Mouse (Mus musculus) limb, embryonic 13.5 days (tissue): Measurements from ENCODE around the gene Ybey. TPM values are rescaled to one million over a fixed set of nuclear protein-coding genes. Genes with fewer than 3 reads are reported as not detected.

Experiments used
- ATAC-seq: fragments of 200-750 bp; cut with Nextera tagmentation; 2 replicates; pipeline ENCODE4 v1.8.0; 2017; ENCODE audit warnings: low read depth, moderate number of reproducible peaks, moderate TSS enrichment; ENCODE audit not compliant: low FRiP score
- H3K27ac ChIP-seq: fragments of 300-500 bp; sonication (generic); 2 replicates; pipeline ENCODE4 v1.5.1; 2015; ENCODE audit warnings: inconsistent platforms, mild to moderate bottlenecking, moderate library complexity
- H3K27me3 ChIP-seq: fragments of 300-500 bp; sonication (generic); 2 replicates; pipeline ENCODE4 v1.6.1; 2015; ENCODE audit warnings: mild to moderate bottlenecking, inconsistent platforms
- H3K36me3 ChIP-seq: fragments of 300-500 bp; sonication (generic); 2 replicates; pipeline ENCODE4 v1.6.1; 2015; ENCODE audit warnings: inconsistent platforms, mild to moderate bottlenecking, moderate library complexity
- H3K4me1 ChIP-seq: fragments of 300-500 bp; sonication (generic); 2 replicates; pipeline ENCODE4 v1.6.1; 2015; ENCODE audit warnings: inconsistent platforms
- H3K4me2 ChIP-seq: fragments of 300-500 bp; sonication (generic); replicated peaks from 2 replicates; pipeline ENCODE4 v1.6.1; 2015; ENCODE audit warnings: inconsistent platforms, mild to moderate bottlenecking, moderate library complexity
- H3K4me3 ChIP-seq: fragments of 300-500 bp; sonication (generic); 2 replicates; pipeline ENCODE4 v1.5.1; 2015; ENCODE audit warnings: moderate library complexity, mild to moderate bottlenecking, inconsistent platforms
- H3K9ac ChIP-seq: fragments of 300-500 bp; sonication (generic); 2 replicates; pipeline ENCODE4 v1.6.1; 2015; ENCODE audit warnings: mild to moderate bottlenecking, inconsistent platforms
- H3K9me3 ChIP-seq: fragments of 300-500 bp; sonication (generic); 2 replicates; pipeline ENCODE4 v1.6.1; 2016; ENCODE audit warnings: inconsistent platforms
- WGBS: fragments of 180-500 bp; shearing (Covaris S2); methylation state at CpG from one replicate; pipeline ENCODE4 v1.1.7; 2015; 5-methylcytosine and 5-hydroxymethylcytosine counted together
- polyA plus RNA-seq: library from polyadenylated mRNA; unstranded; fragments of >200 nt; fragmentation: Nextera tagmentation; extraction: Ambion mirVana; gene quantifications from 2 replicates; pipeline ENCODE4 v1.2.1, GENCODE M21; 2015

The Ybey gene
- polyA plus RNA-seq, 1 experiment from 2014 or later = 6.5 TPM

DNA sequence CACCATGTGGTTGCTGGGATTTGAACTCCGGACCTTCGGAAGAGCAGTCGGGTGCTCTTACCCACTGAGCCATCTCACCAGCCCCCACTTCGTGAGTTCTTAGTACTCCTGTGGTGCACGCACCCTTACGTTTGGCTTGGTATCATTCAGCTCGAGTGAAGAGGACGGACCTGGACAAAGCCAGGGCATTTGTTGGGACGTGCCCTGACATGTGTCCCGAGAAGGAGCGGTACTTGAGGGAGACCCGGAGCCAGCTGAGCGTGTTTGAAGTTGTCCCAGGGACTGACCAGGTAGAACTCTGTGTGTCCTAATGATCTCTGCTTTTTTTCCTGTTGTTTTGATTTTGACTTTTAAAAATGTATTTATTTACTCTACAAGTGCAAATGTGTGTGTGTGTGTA lies 11.9 kb upstream of the Ybey start:
- Histone ChIP-seq H3K4me2 (no peak overlapping the region), H3K4me1 (no peaks in the 10 kb centered on the region), H3K27ac (no peak overlapping the region), H3K9ac (no peak overlapping the region), H3K36me3 (peaks cover 97% of the 10 kb centered on the region), H3K27me3 (no peaks in the 10 kb centered on the region), H3K9me3 (no peaks in the 10 kb centered on the region), H3K4me3 (no peak overlapping the region)
- whole genome bisulfite sequencing = 86% methylated on average over 13 of the region's 13 CpGs
- no peak for ATAC-seq

DNA sequence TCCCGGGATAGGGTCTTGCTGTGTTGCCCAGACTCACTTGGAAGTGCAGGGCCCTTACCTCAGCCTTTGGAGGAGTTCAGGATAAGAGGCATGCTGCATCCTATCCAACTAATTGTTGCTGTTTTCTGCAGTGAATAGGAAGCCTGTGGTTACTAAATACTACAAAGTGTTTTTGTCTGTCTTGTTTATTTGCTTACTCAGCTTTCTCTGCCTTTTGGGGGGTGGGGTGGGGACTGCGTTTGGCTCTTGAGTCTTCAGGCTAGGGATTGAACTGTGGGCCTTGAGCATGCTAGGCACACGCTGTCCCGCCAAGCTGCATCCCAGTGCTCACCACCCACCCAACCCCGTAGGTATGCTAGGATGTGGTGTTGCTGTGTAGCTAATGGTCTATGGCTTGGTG lies 4.8 kb upstream of the Ybey start:
- peaks cover 81% of the 10 kb centered on the region for H3K36me3 ChIP-seq
- WGBS = 92% methylated on average over 5 of the region's 5 CpGs
- no peaks in the 10 kb centered on the region for H3K9me3 ChIP-seq
- no peaks in the 10 kb centered on the region for H3K27me3 ChIP-seq
- no peak overlapping the region for H3K9ac ChIP-seq
- H3K4me1 ChIP-seq = 0 out of 2 replicates have a peak, but pooled peaks cover 11% of the 10 kb centered on the region
- no peak overlapping the region for H3K4me2 ChIP-seq
- H3K4me3 ChIP-seq = no peak overlapping the region
- no peak overlapping the region for H3K27ac ChIP-seq
- no peak for ATAC-seq

DNA sequence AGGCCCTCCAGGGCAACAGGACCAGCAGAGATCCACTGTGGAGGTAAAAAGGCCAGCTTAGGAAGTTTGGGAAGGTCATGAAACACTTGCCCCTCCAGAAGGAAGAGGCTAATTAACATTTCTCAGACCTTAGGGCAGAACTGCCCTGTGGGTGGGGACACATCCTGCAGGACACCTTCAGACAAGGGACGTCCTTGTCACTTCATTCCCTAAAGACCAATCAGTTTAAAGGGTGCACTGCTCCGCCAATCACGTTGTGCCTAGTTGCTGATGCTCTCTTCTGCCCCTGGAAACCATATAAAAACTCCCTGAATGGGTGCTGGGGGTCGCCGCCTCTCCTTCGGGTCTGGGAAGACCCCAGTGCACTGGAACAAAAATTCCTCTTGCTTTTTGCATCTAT lies 6.2 kb downstream of the Ybey start:
- no peak overlapping the region for H3K27ac ChIP-seq
- H3K27me3 ChIP-seq = no peaks in the 10 kb centered on the region
- WGBS = 86% methylated on average over 6 of the region's 6 CpGs
- H3K36me3 ChIP-seq = peaks cover 8% of the 10 kb centered on the region; the same call in 1 of the 2 replicates
- H3K4me1 ChIP-seq = 0 out of 2 replicates have a peak, but pooled peaks cover 2% of the 10 kb centered on the region
- H3K4me3 ChIP-seq = no peak overlapping the region
- no peaks in the 10 kb centered on the region for H3K9me3 ChIP-seq
- H3K9ac ChIP-seq = no peak overlapping the region
- ATAC-seq = no peak
- H3K4me2 ChIP-seq = no peak overlapping the region

DNA sequence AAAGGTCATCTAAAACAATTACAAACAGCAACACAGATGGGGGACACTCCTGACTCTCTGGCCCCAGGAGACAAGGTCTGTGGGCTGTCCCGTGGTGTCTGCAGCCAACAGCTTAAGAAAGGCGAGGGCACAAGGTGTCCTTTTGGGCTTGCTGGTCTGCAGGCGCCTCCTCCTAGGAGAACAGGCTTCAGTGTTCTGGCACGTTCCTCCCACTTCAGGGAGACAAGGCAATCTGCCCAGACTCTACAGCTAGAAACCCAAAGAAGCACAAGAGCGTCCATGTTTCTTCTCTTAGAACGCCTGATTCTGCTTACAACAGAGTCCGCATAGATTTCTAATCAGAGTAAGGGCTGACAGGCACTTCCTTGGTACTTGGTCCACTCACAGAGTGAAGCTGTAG lies 6.6 kb downstream of the Ybey start:
- Histone ChIP-seq H3K36me3 (peaks cover 8% of the 10 kb centered on the region; the same call in 1 of the 2 replicates), H3K4me2 (no peak overlapping the region), H3K27ac (no peak overlapping the region), H3K27me3 (no peaks in the 10 kb centered on the region), H3K4me3 (no peak overlapping the region), H3K9ac (no peak overlapping the region), H3K9me3 (no peaks in the 10 kb centered on the region), H3K4me1 (no peaks in the 10 kb centered on the region)
- 92% methylated on average over 7 of the region's 7 CpGs for WGBS
- no peak for ATAC-seq

DNA sequence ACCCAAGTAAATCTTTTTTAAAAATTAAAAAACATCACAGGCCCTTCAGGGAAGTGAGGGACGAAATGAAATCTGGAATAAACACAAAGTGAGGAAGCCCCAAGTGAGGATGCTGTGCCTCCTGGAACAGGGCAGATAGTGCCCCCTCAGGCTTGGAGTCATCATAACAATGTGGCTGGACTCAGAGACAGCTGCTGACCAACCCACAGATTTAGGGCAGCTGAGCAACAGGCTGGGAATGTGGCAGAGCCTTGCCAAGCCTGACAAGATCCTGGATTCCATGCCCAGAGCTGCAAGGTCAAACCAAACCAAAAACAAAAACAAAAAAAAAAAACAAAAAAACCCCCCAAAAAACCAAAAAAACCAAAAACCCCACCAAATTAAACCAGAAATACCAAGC lies 7.7 kb downstream of the Ybey start:
- WGBS = 74% methylated on average over 1 of the region's 1 CpGs
- Histone ChIP-seq H3K27me3 (no peaks in the 10 kb centered on the region), H3K27ac (no peak overlapping the region), H3K9me3 (no peaks in the 10 kb centered on the region), H3K9ac (no peak overlapping the region), H3K4me3 (no peak overlapping the region), H3K36me3 (peaks cover 8% of the 10 kb centered on the region; the same call in 1 of the 2 replicates), H3K4me1 (no peaks in the 10 kb centered on the region), H3K4me2 (no peak overlapping the region)
- ATAC-seq = no peak

DNA sequence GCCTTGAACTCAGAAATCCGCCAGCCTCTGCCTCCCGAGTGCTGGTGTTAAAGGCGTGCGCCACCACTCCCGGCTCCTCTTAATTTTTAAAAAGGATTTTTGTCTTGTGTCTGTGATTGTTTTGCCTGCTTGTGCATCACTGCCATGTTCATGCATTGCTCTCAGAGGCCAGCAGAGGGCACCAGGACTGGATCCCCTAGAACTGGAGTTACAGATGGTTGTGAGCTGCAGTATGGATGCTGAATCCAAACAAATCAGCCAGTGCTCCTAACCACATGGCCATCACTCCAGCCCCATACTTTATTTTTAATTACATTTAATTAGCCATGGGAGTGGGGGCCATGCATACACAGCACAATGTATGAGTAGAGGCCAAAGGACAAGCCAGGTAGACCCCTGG lies 13.6 kb downstream of the Ybey start:
- no peak overlapping the region for H3K4me2 ChIP-seq
- H3K27ac ChIP-seq = no peak overlapping the region
- H3K27me3 ChIP-seq = no peaks in the 10 kb centered on the region
- H3K36me3 ChIP-seq = no peaks in the 10 kb centered on the region
- no peaks in the 10 kb centered on the region for H3K9me3 ChIP-seq
- no peak overlapping the region for H3K4me3 ChIP-seq
- no peaks in the 10 kb centered on the region for H3K4me1 ChIP-seq
- 74% methylated on average over 5 of the region's 5 CpGs for WGBS
- no peak for ATAC-seq
- H3K9ac ChIP-seq = no peak overlapping the region

DNA sequence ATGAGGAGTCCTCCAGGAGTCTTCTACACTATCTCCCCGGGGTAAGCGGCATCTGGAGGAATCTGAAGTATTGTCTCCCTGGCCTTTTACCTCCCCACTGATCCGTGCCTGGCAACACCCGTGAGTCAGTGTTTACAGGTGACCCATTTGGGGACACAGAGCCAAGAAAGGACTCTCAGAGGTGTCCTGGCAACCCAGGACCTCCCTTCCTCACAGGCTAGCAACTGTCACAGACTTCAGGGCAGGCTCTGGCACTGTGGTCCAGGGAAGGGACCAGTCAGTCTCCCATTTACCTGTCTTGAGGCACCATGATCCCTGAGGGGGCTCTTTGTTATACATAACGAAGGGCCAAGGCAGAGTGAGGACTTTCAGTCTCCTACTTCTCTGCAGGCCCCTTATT lies 20.1 kb downstream of the Ybey start, which contains the start of gene 2610028H24Rik:
2610028H24Rik (plus strand) TSS at position 231 of the 400 bp plus-strand sequence.
- Histone ChIP-seq H3K9me3 (no peaks in the 10 kb centered on the region), H3K27ac (no peak within 1 kb of the TSS), H3K4me1 (peaks cover under 1% of the 10 kb centered on the region; the same call in 1 of the 2 replicates), H3K4me2 (no peak within 1 kb of the TSS), H3K9ac (no peak within 1 kb of the TSS), H3K27me3 (no peaks in the 10 kb centered on the region), H3K36me3 (no peaks in the 10 kb centered on the region), H3K4me3 (no peak within 1 kb of the TSS)
- no peak for ATAC-seq
- WGBS = 68% methylated on average over 5 of the region's 5 CpGs

DNA sequence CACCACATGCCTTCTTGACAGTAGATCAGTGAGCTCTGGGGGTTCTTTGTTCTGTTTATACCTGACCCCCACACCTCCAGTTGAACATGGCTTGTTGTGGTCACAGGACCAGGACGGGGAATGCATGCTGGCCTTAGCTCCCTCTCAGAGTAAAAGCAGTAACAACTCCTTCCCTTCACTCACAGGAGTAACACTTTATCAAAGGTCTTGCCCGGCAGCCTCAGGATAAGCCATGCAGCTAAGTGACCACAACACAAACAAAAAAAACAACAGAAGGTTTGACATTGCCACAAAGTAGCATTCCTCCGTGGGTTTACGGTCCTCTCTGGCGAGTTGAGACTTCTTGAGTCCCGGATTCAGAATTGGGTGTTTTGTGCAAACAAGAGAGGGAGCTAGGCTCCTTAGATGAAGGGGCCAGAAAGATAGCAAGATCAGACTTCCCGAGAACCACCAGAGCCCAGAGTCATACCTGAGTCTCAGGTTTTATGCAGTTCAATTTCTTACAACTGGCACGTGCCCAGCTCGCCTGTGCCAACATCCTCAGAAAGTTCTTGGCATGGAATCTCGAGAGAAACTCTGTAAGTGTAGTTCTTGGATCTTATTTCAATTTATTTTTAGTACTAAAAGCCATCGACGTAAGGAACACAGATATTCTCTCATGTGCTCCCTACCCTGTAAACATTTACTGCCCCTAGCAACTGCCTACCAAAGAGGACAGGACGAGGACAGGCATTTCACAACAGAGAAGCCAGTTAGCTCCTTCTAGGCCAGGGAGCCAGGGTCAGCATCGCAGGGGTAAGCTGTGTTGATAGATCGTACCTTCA lies 21.3 kb downstream of the Ybey start:
- no peak overlapping the region for H3K9ac ChIP-seq
- no peaks in the 10 kb centered on the region for H3K36me3 ChIP-seq
- no peak overlapping the region for H3K4me2 ChIP-seq
- ATAC-seq = no peak
- H3K27ac ChIP-seq = no peak overlapping the region
- peaks cover 8% of the 10 kb centered on the region for H3K4me1 ChIP-seq
- WGBS = 76% methylated on average over 15 of the region's 15 CpGs
- no peak overlapping the region for H3K4me3 ChIP-seq
- no peaks in the 10 kb centered on the region for H3K27me3 ChIP-seq
- no peaks in the 10 kb centered on the region for H3K9me3 ChIP-seq

DNA sequence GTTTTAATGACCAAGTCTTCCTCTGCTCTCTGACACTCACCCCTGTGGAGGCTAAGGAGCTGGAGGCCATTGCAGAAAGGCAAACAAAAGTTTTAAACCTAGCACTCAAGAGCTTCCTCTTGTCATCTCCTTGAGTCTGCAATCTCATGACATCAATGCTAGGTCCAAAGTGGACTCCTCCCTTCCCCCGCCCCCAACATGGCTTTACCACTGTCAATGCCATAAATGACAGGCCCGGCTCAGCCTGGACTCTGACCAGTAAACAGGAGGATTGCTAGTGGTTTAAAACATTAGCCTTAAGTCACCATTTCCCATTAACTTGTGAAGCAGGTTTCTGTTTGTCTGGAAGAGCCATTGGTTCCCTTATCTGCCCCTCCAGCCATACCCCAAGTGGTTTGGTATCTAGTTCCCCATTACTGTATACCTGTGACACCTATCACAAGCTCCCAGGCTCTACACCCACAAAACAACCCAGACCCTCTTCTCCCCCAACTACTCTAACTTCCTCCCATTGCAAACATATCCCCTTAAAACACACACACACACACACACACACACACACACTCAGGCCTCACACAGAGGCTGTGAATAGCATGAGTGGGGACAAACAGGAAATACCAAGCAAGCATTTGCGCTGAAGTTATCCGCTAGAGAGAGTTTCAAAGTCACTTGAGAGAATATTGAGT lies 22.8 kb downstream of the Ybey start:
- H3K9me3 ChIP-seq = no peaks in the 10 kb centered on the region
- H3K27me3 ChIP-seq = no peaks in the 10 kb centered on the region
- H3K27ac ChIP-seq = no peak overlapping the region
- no peak for ATAC-seq
- H3K4me3 ChIP-seq = no peak overlapping the region
- no peak overlapping the region for H3K9ac ChIP-seq
- no peak overlapping the region for H3K4me2 ChIP-seq
- peaks cover 15% of the 10 kb centered on the region for H3K4me1 ChIP-seq
- WGBS = 71% methylated on average over 4 of the region's 4 CpGs
- no peaks in the 10 kb centered on the region for H3K36me3 ChIP-seq

DNA sequence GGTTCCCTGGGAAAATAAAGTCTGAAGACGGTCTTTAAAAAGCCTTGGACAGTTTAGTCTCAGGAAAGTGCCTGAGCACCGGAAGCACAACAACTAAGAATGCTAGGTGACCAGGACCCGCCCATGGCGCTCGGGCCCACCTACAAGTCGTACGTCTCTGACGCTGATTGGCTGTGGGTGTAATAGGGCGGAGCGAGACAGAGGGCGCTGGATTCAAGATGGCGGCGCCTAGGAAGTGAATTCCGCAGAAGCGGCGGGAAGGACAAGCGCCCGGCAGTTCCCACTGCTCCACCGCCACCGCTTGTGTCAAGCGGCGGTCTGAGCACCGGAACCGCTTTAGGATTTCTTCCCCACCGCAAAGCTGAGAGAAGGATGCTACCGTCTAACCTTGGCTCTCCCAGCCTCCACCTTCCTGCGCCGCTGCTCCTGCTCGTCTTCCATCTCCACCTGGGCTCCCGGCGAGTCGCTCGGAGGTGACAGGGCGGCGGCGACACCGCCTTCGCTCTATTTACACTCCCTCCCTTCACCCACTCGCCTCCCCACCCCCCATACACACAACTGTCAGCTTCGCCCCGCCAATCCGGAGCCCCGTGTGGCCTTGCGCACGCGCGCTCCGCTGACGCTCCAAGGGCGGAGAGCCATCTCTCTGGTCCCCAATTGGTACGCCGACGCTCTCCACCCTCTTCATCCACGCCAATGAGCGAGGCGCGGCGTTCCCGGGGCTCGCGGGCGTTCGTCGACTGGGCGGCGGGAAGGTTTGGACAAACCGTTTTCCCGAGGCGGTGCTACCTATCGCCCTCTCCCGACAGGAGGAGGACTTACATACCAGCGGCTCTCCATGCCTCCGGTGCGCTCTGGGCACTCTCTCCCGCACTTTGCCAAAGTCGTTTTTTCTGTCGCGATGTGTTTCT lies 26.5 kb downstream of the Ybey start, which contains the start of gene Pcnt:
Pcnt (minus strand) TSS at position 609 of the 911 bp plus-strand sequence.
- H3K27me3 ChIP-seq = no peaks in the 10 kb centered on the region
- H3K27ac ChIP-seq = peak within 1 kb of the TSS; percentile 89
- WGBS = under 1% methylated on average over 75 of the region's 78 CpGs
- no peaks in the 10 kb centered on the region for H3K9me3 ChIP-seq
- peak; percentile 99 for ATAC-seq
- H3K4me3 ChIP-seq = peak within 1 kb of the TSS; percentile 86
- H3K36me3 ChIP-seq = peaks cover 25% of the 10 kb centered on the region
- peak within 1 kb of the TSS; percentile 82 for H3K4me2 ChIP-seq
- H3K9ac ChIP-seq = peak within 1 kb of the TSS; percentile 78
- peaks cover 19% of the 10 kb centered on the region for H3K4me1 ChIP-seq

DNA sequence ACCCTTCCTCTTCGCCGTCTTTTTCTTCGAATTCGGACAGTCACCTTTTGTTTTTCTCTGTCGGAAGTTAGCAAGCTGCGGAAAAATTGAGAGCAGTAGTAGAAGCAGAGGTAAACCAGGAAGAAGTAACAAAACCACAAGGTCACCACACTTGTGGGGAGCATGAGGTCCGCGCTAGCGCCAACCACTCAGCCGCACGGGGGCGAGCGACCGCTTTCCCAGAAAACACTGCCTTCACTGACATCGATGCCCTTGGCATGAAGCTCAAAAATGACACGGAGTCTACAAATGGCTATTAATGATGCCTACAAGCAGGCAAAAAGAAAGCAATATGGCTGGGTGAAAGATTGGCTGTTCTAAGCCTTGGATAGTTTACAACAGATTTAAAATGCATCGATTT lies 28.6 kb downstream of the Ybey start, which contains the start of gene AC141477.1:
AC141477.1 (minus strand) TSS at position 164 of the 400 bp plus-strand sequence.
- Histone ChIP-seq H3K9me3 (no peaks in the 10 kb centered on the region), H3K4me1 (peaks cover 19% of the 10 kb centered on the region), H3K36me3 (peaks cover 46% of the 10 kb centered on the region), H3K27ac (no peak within 1 kb of the TSS), H3K4me3 (peak within 1 kb of the TSS; percentile 86), H3K4me2 (peak within 1 kb of the TSS; percentile 82), H3K9ac (peak within 1 kb of the TSS; percentile 78), H3K27me3 (no peaks in the 10 kb centered on the region)
- 96% methylated on average over 17 of the region's 17 CpGs for WGBS
- ATAC-seq = no peak
